Mouse (Mus musculus) brain, embryonic 14.5 days (tissue): Measurements from ENCODE around the gene Tmem63c.

ENCODE experiments used
- CTCF ChIP-seq: fragments of 200-500 bp; IDR thresholded peaks from 2 replicates; pipeline ENCODE4 v1.5.1; 2012; ENCODE audit warnings: inconsistent platforms, mild to moderate bottlenecking, moderate library complexity, borderline replicate concordance; ENCODE audit not compliant: insufficient read depth, insufficient read length; ENCODE audit errors: extremely low read depth
- POLR2A ChIP-seq: fragments of 200-500 bp; IDR thresholded peaks from 2 replicates; pipeline ENCODE4 v1.6.1; 2012; ENCODE audit warnings: mild to moderate bottlenecking, inconsistent platforms, borderline replicate concordance; ENCODE audit not compliant: poor library complexity, insufficient read depth, insufficient read length, severe bottlenecking; ENCODE audit errors: extremely low read depth

DNA sequence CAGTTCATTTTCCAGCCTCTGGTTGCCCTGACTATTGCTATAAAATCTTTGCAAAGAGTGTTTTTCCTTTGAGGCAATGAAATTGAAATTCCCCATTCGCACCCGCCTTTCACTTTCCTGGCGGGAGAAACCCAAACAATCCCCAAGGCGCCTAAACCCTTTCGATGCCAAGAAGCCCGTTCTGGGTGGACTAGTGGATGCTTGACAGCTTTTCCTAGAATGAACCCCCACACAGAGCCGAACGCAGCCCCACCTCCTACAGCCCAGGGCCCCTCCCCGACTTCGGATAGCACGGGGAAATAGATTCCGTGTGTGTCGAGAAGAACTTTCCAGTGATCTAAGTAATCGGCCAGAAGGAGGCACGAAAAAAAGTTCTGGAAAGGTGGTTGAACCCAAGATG, 31.8 kb upstream of the Tmem63c start:
- no peak for TF ChIP-seq CTCF
- no peak for TF ChIP-seq POLR2A
